Mouse (Mus musculus) limb, embryonic 11.5 days (tissue): ENCODE data around the gene Gng7. TPM values are rescaled to one million over a fixed set of nuclear protein-coding genes. Genes with fewer than 3 reads are reported as not detected.

Source experiments
- ATAC-seq: fragments of 200-750 bp; cut with Nextera tagmentation; 2 replicates; pipeline ENCODE4 v1.8.0; 2017; ENCODE audit warnings: low read depth; ENCODE audit not compliant: insufficient number of reproducible peaks, low FRiP score, low TSS enrichment
- DNase-seq: peaks from one replicate; pipeline ENCODE4 v3.0.0-alpha.2; 2015; ENCODE audit warnings: low spot score
- H3K27ac ChIP-seq: fragments of 300-500 bp; sonication (generic); replicated peaks from 2 replicates; pipeline ENCODE4 v1.5.1; 2014; ENCODE audit warnings: low read depth, mild to moderate bottlenecking, low read length
- H3K27me3 ChIP-seq: fragments of 300-500 bp; sonication (generic); 2 replicates; pipeline ENCODE4 v1.6.1; 2014; ENCODE audit warnings: mild to moderate bottlenecking, low read length, mixed read lengths; ENCODE audit not compliant: control insufficient read depth, insufficient read depth
- H3K36me3 ChIP-seq: fragments of 300-500 bp; sonication (generic); 2 replicates; pipeline ENCODE4 v1.6.1; 2014; ENCODE audit warnings: mild to moderate bottlenecking, low read length, moderate library complexity, mixed read lengths; ENCODE audit not compliant: control insufficient read depth, insufficient read depth
- H3K4me1 ChIP-seq: fragments of 300-500 bp; sonication (generic); 2 replicates; pipeline ENCODE4 v1.6.1; 2014; ENCODE audit warnings: low read length, mixed read lengths; ENCODE audit not compliant: control insufficient read depth, insufficient read depth
- H3K4me2 ChIP-seq: fragments of 300-500 bp; sonication (generic); 2 replicates; pipeline ENCODE4 v1.6.1; 2014; ENCODE audit warnings: low read depth, mild to moderate bottlenecking, moderate library complexity; ENCODE audit not compliant: severe bottlenecking
- H3K4me3 ChIP-seq: fragments of 300-500 bp; sonication (generic); 2 replicates; pipeline ENCODE4 v1.5.1; 2014; ENCODE audit warnings: low read depth, low read length
- H3K9ac ChIP-seq: fragments of 300-500 bp; sonication (generic); 2 replicates; pipeline ENCODE4 v1.6.1; 2014; ENCODE audit warnings: mild to moderate bottlenecking, low read length
- H3K9me3 ChIP-seq: fragments of 300-500 bp; sonication (generic); 2 replicates; pipeline ENCODE4 v1.6.1; 2016; ENCODE audit warnings: low read length; ENCODE audit not compliant: control insufficient read depth
- WGBS: fragments of 180-500 bp; shearing (Covaris S2); extraction: QIAGEN DNeasy Blood & Tissue Kit; methylation state at CpG from one replicate; pipeline ENCODE4 v1.1.7; 2014; 5-methylcytosine and 5-hydroxymethylcytosine counted together
- polyA plus RNA-seq: library from polyadenylated mRNA; unstranded; fragments of >200 nt; fragmentation: Nextera tagmentation; extraction: Ambion mirVana; gene quantifications from 2 replicates; pipeline ENCODE4 v1.2.1, GENCODE M21; 2014

Gene Gng7
- polyA plus RNA-seq, 1 experiment from 2014 or later = 4.6 TPM

GRCm38 (mm10) chr10:81006005-81006677 lies 8.6 kb downstream of the Gng7 start:
- DNase-seq (no peak), ATAC-seq (no peak)
- H3K4me1 ChIP-seq = no peaks in the 10 kb centered on the region
- WGBS = 90% methylated on average over 7 of the region's 7 CpGs
- no peaks in the 10 kb centered on the region for H3K36me3 ChIP-seq
- no peak overlapping the region for H3K4me2 ChIP-seq
- H3K4me3 ChIP-seq = no peak overlapping the region
- no peak overlapping the region for H3K27ac ChIP-seq
- no peak overlapping the region for H3K9ac ChIP-seq
- no peaks in the 10 kb centered on the region for H3K27me3 ChIP-seq
- no peaks in the 10 kb centered on the region for H3K9me3 ChIP-seq

- no peaks in the 10 kb centered on the region for H3K36me3 ChIP-seq
- no peak overlapping the region for H3K4me3 ChIP-seq
- H3K9ac ChIP-seq = no peak overlapping the region
- no peaks in the 10 kb centered on the region for H3K9me3 ChIP-seq
- 0 out of 2 replicates have a peak, but pooled peaks cover 5% of the 10 kb centered on the region for H3K27me3 ChIP-seq
- H3K27ac ChIP-seq = no peak overlapping the region
- 0 out of 2 replicates have a peak, but pooled peaks cover 2% of the 10 kb centered on the region for H3K4me1 ChIP-seq
- DNase-seq (no peak), ATAC-seq (no peak)
- H3K4me2 ChIP-seq = no peak overlapping the region
- 66% methylated on average over 10 of the region's 10 CpGs for WGBS
These were observed 13.6 kb downstream of the Gng7 start for GRCm38 (mm10) chr10:81001161-81001560.

GRCm38 (mm10) chr10:81000197-81001062 lies 14.3 kb downstream of the Gng7 start:
- no peak overlapping the region for H3K4me3 ChIP-seq
- 0 out of 2 replicates have a peak, but pooled peaks cover 5% of the 10 kb centered on the region for H3K27me3 ChIP-seq
- no peaks in the 10 kb centered on the region for H3K9me3 ChIP-seq
- H3K27ac ChIP-seq = no peak overlapping the region
- DNase-seq (no peak), ATAC-seq (no peak)
- 50% methylated on average over 28 of the region's 28 CpGs for WGBS
- H3K9ac ChIP-seq = no peak overlapping the region
- no peak overlapping the region for H3K4me2 ChIP-seq
- no peaks in the 10 kb centered on the region for H3K36me3 ChIP-seq
- H3K4me1 ChIP-seq = 0 out of 2 replicates have a peak, but pooled peaks cover 2% of the 10 kb centered on the region

- ATAC-seq (peak; percentile 56; the same call in 1 of the 2 replicates), DNase-seq (peak; percentile 92)
- Histone ChIP-seq H3K27ac (no peak overlapping the region), H3K4me2 (no peak overlapping the region), H3K4me3 (no peak overlapping the region), H3K9me3 (no peaks in the 10 kb centered on the region), H3K4me1 (0 out of 2 replicates have a peak, but pooled peaks cover 6% of the 10 kb centered on the region), H3K36me3 (no peaks in the 10 kb centered on the region), H3K9ac (no peak overlapping the region), H3K27me3 (0 out of 2 replicates have a peak, but pooled peaks cover 7% of the 10 kb centered on the region)
- 34% methylated on average over 37 of the region's 37 CpGs for WGBS
These were observed 15.2 kb downstream of the Gng7 start for GRCm38 (mm10) chr10:80999362-81000196.

- Histone ChIP-seq H3K4me3 (no peak overlapping the region), H3K36me3 (no peaks in the 10 kb centered on the region), H3K9ac (no peak overlapping the region), H3K27me3 (0 out of 2 replicates have a peak, but pooled peaks cover 7% of the 10 kb centered on the region), H3K27ac (no peak overlapping the region), H3K4me1 (0 out of 2 replicates have a peak, but pooled peaks cover 6% of the 10 kb centered on the region), H3K9me3 (no peaks in the 10 kb centered on the region), H3K4me2 (no peak overlapping the region)
- DNase-seq (peak; percentile 74), ATAC-seq (peak; percentile 16; the same call in 1 of the 2 replicates)
- 15% methylated on average over 12 of the region's 12 CpGs for WGBS
These were observed 16.0 kb downstream of the Gng7 start for GRCm38 (mm10) chr10:80998778-80999177.

- Histone ChIP-seq H3K27ac (no peak overlapping the region), H3K4me2 (no peak overlapping the region), H3K9ac (no peak overlapping the region), H3K27me3 (0 out of 2 replicates have a peak, but pooled peaks cover 7% of the 10 kb centered on the region), H3K9me3 (no peaks in the 10 kb centered on the region), H3K36me3 (no peaks in the 10 kb centered on the region), H3K4me3 (no peak overlapping the region), H3K4me1 (0 out of 2 replicates have a peak, but pooled peaks cover 6% of the 10 kb centered on the region)
- 48% methylated on average over 14 of the region's 14 CpGs for WGBS
- DNase-seq (no peak), ATAC-seq (no peak)
These were observed 16.7 kb downstream of the Gng7 start for GRCm38 (mm10) chr10:80998021-80998420.

- Histone ChIP-seq H3K9ac (no peak overlapping the region), H3K27me3 (0 out of 2 replicates have a peak, but pooled peaks cover 7% of the 10 kb centered on the region), H3K27ac (no peak overlapping the region), H3K4me2 (no peak overlapping the region), H3K4me3 (no peak overlapping the region), H3K4me1 (0 out of 2 replicates have a peak, but pooled peaks cover 6% of the 10 kb centered on the region), H3K9me3 (no peaks in the 10 kb centered on the region), H3K36me3 (no peaks in the 10 kb centered on the region)
- no peak for DNase-seq
- WGBS = 83% methylated on average over 8 of the region's 8 CpGs
- no peak for ATAC-seq
These were observed 17.4 kb downstream of the Gng7 start for GRCm38 (mm10) chr10:80997332-80997731.
